Mouse (Mus musculus) retina, embryonic 14.5 days (tissue): ENCODE data around the gene Sash1.

Experiments
- DNase-seq: peaks from one replicate; pipeline ENCODE4 v3.0.0-alpha.2; 2015; ENCODE audit warnings: low spot score

Gene Sash1

GRCm38 (mm10) chr10:8885630-8886527 is at the start of gene Sash1:
Sash1 (minus strand) TSS chr10:8886070.
- DNase-seq, result peak; percentile 87

DNA sequence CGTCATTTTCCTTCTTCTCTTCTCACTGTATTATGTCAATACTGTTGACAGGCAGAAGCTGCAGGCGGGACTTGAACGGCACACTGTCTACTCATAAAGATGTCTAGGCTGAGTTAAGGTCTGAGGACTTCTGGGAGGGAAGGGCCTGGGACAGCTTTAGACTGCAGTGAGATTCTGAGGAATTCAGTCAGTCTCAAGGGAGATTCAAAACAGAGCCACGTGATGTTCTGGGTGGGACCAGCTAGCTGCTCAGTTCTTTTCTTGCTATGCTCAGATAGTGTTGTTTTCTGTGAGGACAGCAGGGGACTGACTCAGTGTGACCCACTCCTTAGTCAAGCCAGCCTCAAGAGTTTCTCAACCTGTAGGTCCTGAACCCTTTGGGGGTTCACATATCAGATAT is 49.7 kb upstream of the Sash1 start:
- no peak for DNase-seq

DNA sequence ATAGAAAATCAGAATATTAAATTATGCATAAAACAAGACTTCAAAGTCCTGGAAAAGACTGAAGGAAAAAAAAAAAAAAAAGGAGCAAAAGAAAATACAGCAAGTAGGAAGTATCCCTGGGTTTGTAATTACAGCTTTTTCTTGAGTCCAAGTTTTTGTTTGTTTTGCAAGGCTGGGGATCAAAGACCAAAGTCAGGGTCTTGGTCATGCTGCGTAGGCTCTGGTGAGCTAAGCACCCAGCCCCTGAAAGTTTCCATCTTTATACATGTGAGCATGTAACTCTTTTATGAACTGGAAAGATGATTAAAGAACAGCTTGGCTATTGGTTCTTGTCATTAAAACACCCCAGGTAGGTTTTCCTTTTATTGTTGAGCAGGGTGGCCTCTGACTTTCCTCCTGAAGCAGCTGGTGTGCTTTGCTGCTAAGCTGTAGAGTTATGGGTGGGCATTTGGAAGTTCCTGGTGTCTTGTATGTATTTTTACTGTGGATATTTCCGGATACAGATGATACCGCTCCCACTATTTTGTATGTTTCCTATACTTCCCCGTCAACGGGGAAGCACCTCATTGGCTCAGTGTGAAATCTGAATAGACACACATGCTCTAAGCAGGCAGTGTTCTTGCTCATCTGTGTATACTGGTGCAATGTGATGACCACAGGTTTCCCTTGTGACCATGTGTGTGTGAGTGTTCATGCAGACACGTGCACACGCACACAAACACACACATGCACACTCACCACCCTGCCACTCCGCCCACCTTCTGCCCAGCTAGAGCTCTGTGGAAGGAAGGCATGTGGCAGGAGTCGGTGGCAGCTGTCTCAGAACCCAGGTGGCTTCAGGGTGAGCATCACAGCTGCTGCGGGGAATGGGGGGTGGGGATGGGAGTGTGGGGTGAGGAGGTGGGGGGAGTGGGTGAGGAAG is 47.8 kb upstream of the Sash1 start:
- DNase-seq, result no peak

- DNase-seq, result no peak
Observed at GRCm38 (mm10) chr10:8931548-8932240, 45.8 kb upstream of the Sash1 start.

DNA sequence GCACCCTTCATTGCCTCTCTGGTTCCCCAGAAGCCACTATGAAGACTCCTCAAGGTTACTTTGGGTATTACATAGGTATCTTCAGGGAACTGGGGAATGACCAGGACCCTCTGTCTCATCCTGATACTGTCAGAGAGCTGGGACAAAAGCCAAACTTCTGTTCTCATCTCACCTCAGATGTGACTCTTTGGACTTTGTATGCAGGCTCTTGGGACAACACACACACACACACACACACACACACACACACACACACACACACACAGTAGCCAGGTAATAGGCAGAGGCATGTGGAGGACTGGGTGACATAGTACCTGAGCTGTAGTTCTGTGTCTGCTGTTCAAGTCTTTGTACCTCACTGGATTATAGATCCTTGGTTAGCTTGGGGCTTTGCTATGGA is 44.8 kb upstream of the Sash1 start:
- no peak for DNase-seq

DNA sequence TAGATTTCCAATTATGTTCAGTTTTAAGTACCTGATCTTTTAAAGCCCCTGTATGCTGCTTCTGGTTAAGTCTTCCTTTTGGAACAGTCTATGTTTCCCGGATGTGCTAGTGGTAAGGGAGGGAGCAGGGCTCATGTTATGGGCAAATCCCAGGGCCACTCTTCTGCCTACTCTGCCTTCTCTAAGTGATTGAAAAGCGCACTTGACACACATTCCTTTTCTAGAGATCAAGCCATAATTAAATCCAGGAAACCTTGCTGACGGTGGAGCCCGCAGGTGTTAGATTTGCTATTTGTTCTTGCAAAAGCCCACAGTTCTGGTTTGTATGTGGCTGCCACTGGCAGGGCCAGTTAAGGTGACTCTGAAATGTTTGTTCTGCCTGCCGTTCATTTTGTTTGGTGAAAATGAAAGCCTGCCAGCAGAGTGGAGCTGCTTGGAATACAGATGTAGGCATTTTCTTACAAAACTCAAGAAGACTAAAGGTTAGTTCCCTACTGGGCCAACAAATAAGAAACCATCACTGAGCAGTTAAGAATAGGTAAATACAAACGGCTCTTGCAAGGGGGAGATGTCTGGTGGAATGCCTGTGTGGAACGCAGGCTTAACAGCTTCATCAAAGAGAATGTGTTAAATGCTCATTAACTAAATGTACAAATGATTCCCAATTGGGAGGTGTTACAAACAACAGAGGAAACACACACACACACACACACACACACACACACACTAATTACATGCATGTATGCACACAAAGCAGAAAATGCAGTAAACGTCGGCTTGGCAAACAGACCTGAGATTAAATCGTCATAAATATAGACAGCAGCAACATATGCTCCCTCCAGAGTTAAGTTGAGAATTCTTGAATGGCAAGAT is 43.1 kb upstream of the Sash1 start:
- no peak for DNase-seq

DNA sequence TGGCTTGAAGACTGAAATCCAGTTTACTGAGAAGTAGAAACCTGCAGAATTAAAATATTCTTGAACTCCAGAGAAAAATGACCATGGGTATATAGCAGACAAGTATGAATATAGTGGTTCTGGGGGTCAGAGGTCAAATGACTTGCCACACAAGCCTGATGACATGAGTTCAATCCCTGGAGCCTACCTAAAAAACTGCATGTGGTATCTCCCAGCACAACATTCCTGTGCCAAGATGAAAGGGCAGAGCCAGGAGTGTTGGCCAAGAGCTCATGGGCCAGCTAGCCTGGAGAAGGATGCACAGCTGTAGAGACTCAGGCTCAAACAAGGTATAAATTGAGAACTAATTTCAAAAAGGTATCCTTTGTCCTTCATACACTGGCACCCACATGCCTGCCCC is 42.4 kb upstream of the Sash1 start:
- no peak for DNase-seq

- no peak for DNase-seq
Observed at GRCm38 (mm10) chr10:8926906-8927305, 41.0 kb upstream of the Sash1 start.

DNA sequence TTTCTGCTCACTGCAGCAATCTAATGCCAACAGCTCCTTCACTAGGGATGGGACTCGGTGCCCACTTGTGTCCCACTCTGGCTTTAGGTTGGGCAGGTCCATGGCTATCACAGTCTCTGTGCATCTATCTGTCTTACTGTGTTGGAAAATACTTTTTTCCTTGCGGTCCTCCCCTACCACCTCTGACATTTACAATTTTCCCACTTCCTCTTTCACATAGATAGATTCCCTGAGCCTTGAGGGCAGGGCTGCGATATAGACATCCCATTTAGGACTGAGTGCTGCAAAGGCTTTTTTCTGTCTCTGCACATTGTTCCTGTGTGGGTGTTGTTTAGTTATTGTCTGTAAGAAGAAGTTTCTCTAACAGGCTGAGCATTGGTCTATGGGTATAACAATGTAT is 40.4 kb upstream of the Sash1 start:
- DNase-seq, result no peak

DNA sequence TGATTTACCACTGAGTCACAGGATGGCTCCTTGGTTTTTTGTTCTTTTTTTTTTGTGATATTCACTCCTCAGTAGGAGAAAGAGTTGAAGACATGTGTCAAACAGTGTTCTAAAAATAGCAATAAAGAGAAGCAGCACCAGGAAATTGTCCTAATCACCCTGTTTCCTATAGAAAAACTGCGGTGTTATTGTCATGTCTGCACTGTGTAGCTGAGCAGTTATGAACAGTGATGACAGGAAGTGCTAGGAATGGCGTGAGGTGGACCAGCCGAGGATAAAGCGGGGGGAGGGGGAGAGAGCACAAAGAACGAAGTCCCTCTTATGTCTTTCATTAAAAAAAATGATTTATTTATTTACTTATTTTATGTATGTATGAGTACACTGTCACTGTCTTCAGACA is 39.4 kb upstream of the Sash1 start:
- no peak for DNase-seq

- peak; percentile 72 for DNase-seq
Observed at GRCm38 (mm10) chr10:8921098-8921693, 35.3 kb upstream of the Sash1 start.

- no peak for DNase-seq
Observed at GRCm38 (mm10) chr10:8917798-8918197, 31.9 kb upstream of the Sash1 start.

DNA sequence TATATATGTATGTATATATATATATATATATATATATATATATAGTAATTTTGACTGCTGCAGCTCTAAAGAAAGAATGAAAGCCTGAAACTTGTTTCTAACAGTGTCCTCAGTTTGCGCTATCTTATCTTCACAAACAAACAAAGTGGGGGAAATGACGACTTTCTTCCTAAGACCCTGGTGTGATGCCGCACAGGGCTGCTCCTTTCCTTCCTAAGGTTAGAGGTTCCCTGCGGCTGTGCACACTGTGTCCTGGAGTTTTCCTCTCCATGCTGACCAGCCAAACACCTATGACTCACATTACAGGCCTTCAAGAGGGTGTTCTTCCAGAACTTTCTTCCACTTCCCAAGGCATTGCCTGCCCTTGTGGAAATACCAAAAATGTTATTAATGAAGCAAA is 31.5 kb upstream of the Sash1 start:
- DNase-seq, result no peak

GRCm38 (mm10) chr10:8915755-8916154 is 29.9 kb upstream of the Sash1 start:
- no peak for DNase-seq

- no peak for DNase-seq
Observed at GRCm38 (mm10) chr10:8913904-8914303, 28.0 kb upstream of the Sash1 start.

DNA sequence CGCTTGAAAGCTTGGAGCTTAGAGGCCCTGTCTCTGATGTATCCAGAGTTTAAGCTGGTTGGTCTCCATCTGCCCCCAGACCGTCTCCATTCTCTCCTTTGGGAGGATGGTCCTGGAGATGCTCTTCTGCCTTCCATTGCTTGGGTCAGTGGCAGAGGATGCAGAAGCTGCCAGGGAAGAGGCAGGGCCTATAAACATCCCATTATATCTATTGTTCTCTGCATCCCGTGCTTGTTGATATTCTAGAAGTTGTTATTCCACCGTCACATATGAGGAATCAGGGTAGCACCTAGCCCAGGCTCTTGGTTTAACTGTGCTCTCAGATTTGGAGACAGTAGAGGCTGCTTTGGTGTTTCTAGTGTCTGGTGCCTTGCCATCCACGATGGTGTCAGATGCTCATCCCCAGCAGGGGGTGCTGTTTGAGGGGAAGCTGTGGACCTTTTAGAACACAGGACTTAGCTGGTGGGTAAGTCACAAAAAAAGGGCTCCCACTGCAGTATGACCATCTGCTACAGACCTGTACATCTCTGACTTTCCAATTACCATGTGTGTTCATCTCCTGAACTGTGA is 26.9 kb upstream of the Sash1 start:
- no peak for DNase-seq

DNA sequence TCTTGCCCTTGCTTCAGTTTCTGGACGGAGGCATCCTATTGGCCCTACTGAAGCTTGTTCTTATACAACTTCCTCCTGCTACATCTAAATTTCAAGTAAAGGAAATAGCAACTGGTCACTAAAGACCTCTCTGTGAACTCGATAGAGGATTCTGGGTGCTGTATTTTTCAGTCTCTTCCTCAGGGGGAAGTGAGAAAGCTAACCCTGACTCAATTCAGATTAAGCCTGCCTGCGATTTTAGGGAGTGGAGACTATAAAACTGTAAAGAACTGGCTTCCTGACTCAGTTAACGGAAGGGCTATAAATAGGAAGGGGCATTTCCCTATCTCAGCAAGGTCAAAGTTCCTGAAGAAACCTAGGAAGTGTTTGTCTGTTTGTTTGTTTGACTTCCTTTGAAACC is 26.3 kb upstream of the Sash1 start:
- no peak for DNase-seq

DNA sequence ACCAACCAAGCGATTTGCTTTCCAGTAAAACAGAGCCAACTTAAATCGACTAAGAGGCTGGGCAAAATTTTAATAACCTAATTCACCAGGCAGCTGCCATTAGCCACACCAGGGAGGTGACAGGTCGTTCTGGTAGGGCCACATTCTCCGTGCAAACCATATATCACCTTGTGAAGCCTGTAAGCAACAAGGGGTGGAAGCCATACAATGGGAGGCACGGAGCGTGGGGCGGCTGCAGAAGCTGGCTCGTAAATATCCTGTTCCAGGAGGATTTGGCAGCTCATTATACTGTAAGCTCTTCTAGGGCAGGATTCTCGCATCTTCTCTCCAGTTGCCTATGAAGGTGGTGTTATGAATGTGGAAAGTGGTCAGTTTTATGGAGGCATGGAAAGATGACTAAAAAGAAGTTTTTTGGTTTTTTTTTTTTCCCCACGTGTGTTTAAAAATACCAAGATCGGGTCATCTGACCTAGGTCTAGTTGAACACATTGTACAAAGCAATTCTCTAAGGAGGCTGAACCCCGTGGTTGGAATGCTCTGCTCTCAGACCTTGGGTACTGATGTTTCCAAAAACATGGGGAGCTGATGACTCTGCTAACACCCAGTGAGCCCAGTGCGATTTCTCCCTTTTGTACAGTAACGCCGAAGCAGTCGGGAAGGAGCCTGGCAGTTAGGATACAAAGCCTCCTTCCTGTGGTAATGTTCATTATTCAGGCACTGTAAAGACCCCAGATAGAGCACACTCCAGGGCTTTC is 24.5 kb upstream of the Sash1 start:
- DNase-seq, result no peak

- no peak for DNase-seq
Observed at GRCm38 (mm10) chr10:8903086-8903485, 17.2 kb upstream of the Sash1 start.

DNA sequence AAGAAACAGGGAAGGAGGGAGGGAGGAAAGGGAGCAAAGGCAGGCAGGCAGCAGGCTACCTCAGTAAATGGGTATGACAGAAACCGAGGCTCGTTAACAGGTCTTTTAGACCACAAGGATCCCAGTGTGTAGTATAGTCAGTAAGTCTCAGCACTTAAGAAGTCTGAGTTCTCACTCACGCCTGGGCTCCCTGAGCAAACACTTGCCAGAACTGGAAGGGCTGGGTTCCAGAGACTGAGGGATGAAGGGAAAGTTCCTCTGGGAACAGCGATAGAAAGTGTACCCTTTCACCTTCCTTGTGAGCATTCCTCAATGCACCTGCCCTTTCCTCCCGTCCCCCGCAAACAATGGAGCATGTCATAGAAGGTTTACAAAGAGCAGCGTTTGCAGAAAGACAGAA is 16.5 kb upstream of the Sash1 start:
- DNase-seq, result no peak
